In genomic region chr2:27405094-27405884, GRCm38 (mm10) we compare ENCODE assay signal across 11 mouse cellular contexts. TPM values are rescaled to one million over a fixed set of nuclear protein-coding genes. Genes with fewer than 3 reads are reported as not detected.
DNase-seq lines count a peak whose midpoint lies in the region; ATAC-seq and TF ChIP-seq lines count a peak whose summit lies in the region.
"Had no signal": no experiment of that assay in that cellular context is flagged by ENCODE, and none has a peak within 500 bp of the region (broad histone marks: within the 10 kb centered on the region; RNA-seq: fewer than 3 reads in every experiment).

No protein-coding gene starts in this region.

- no peak overlapping the region for H3K4me3 ChIP-seq in heart, embryonic 10.5 days
- no peak overlapping the region for H3K4me3 ChIP-seq in lung, embryonic 14.5 days (ENCODE audit: low read depth, low read length)
- H3K4me3 ChIP-seq: forebrain, embryonic 13.5 days had no signal

- 66% methylated on average over 5 of the region's 5 CpGs for WGBS in heart, embryonic 10.5 days
- WGBS in lung, embryonic 14.5 days: 50% methylated on average over 5 of the region's 5 CpGs

- no peaks in the 10 kb centered on the region for H3K9me3 ChIP-seq in heart, embryonic 10.5 days
- no peaks in the 10 kb centered on the region for H3K9me3 ChIP-seq in lung, embryonic 14.5 days (ENCODE audit: low read depth, low read length)
- H3K9me3 ChIP-seq: forebrain, embryonic 13.5 days had no signal

- H3K27ac ChIP-seq in heart, embryonic 10.5 days: peak overlapping the region; percentile 36
- 0 out of 2 replicates have a peak overlapping the region, but pooled peaks have one; percentile 9 for H3K27ac ChIP-seq in lung, embryonic 14.5 days (ENCODE audit: low read depth)
- H3K27ac ChIP-seq: forebrain, embryonic 13.5 days had no signal

- no peaks in the 10 kb centered on the region for H3K27me3 ChIP-seq in heart, embryonic 10.5 days (ENCODE audit: insufficient read depth, poor library complexity, severe bottlenecking)
- H3K27me3 ChIP-seq in lung, embryonic 14.5 days (ENCODE audit: insufficient read depth, low read length): no peaks in the 10 kb centered on the region
- H3K27me3 ChIP-seq: forebrain, embryonic 13.5 days had no signal

- H3K4me2 ChIP-seq in lung, embryonic 14.5 days: no peak overlapping the region
- H3K4me2 ChIP-seq: forebrain, embryonic 13.5 days had no signal

- intact Hi-C loops in heart, postnatal 14 days (cut with DNase I): no loop called here

- H3K36me3 ChIP-seq in heart, embryonic 10.5 days: 0 out of 2 replicates have a peak, but pooled peaks cover 4% of the 10 kb centered on the region
- no peaks in the 10 kb centered on the region for H3K36me3 ChIP-seq in lung, embryonic 14.5 days (ENCODE audit: insufficient read depth)

- no peak for DNase-seq in heart, embryonic 10.5 days (ENCODE audit: low spot score)
- no peak for DNase-seq in heart, postnatal 14 days
- DNase-seq in lung, embryonic 14.5 days: no peak
- DNase-seq in lung, postnatal 36 days: no peak
- no peak for DNase-seq in gastrocnemius, postnatal 10 days
- no peak for DNase-seq in embryo, embryonic 9.5 days (ENCODE audit: extremely low spot score)
- DNase-seq: cerebellum, postnatal 10 days; layer of hippocampus, postnatal 36 days had no signal

- TF ChIP-seq CTCF in lung, embryonic 14.5 days (IDR thresholded peaks at IDR 0.05; ENCODE audit: low read depth): no peak

- peaks cover 57% of the 10 kb centered on the region for H3K4me1 ChIP-seq in heart, embryonic 10.5 days
- peaks cover 23% of the 10 kb centered on the region for H3K4me1 ChIP-seq in lung, embryonic 14.5 days (ENCODE audit: insufficient read depth)

- H3K9ac ChIP-seq in lung, embryonic 14.5 days: no peak overlapping the region
- H3K9ac ChIP-seq: forebrain, embryonic 13.5 days had no signal

- ATAC-seq in lung, embryonic 14.5 days (ENCODE audit: insufficient read depth): no peak
- 0 out of 2 replicates have a peak, but pooled peaks have one; percentile 18 for ATAC-seq in common myeloid progenitor, adult 5-6 weeks (replicated peaks; ENCODE audit: low read depth, poor library complexity, severe bottlenecking)
- peak; percentile 48 for ATAC-seq in monocyte, adult 5-6 weeks (replicated peaks; ENCODE audit: insufficient number of reproducible peaks, low FRiP score, low TSS enrichment, poor library complexity, severe bottlenecking)
- ATAC-seq: forebrain, embryonic 13.5 days had no signal

RNA-seq across cellular contexts. Expression of gene Vav2, which starts 21.5 kb away (rescaled TPM):
- polyA plus RNA-seq in heart, embryonic 10.5 days (2016; fragmentation: Nextera tagmentation; extraction: Ambion mirVana): 5.1 and 8.1 TPM in 2 replicates
- total RNA-seq in heart, postnatal 14 days (2021): 10 to 100 TPM; 14.4 to 15.0 TPM
- polyA plus RNA-seq in lung, embryonic 14.5 days (2014; fragmentation: Nextera tagmentation; extraction: Ambion mirVana): 8.6 and 8.8 TPM in 2 replicates
- total RNA-seq in common myeloid progenitor, adult 5-6 weeks (2017): 8.2 and 11.6 TPM in 2 replicates
- total RNA-seq in monocyte, adult 5-6 weeks (2017): 17.7 to 18.3 TPM (median 18.0 TPM) in 3 replicates
- total RNA-seq in gastrocnemius, postnatal 10 days (2021): 1 to 10 TPM; 5.6 to 8.9 TPM

RNA-seq across cellular contexts. Expression of gene Brd3os, which starts 36.8 kb away (rescaled TPM):
- polyA plus RNA-seq in heart, embryonic 10.5 days (2016; fragmentation: Nextera tagmentation; extraction: Ambion mirVana): 2.3 and 3.3 TPM in 2 replicates
- total RNA-seq in heart, postnatal 14 days (2021): 1 to 10 TPM; 1.2 TPM
- 7.0 and 8.1 TPM in 2 replicates for polyA plus RNA-seq in lung, embryonic 14.5 days (2014; fragmentation: Nextera tagmentation; extraction: Ambion mirVana)
- total RNA-seq in common myeloid progenitor, adult 5-6 weeks (2017): 0.05 and 0.15 TPM in 2 replicates
- 2.2 TPM in 1 of 3 replicates, not detected in the others for total RNA-seq in monocyte, adult 5-6 weeks (2017)
- 1 to 10 TPM in 1 of 2 experiments, under 1 TPM in 1; 0.94 to 1.6 TPM for total RNA-seq in gastrocnemius, postnatal 10 days (2021)
